Mouse (Mus musculus) bone marrow macrophage, adult 2 months (primary cell): ENCODE data around the gene Entpd5.

ENCODE experiments used
- CTCF ChIP-seq: IDR thresholded peaks from 2 replicates; pipeline ENCODE4 v1.5.1; 2012; ENCODE audit warnings: low read depth, mild to moderate bottlenecking, low read length, moderate library complexity
- POLR2A ChIP-seq: IDR thresholded peaks from 2 replicates; pipeline ENCODE4 v1.6.1; 2012; ENCODE audit warnings: mild to moderate bottlenecking, low read depth, low read length, borderline replicate concordance

- no peak for TF ChIP-seq CTCF
- no peak for TF ChIP-seq POLR2A
Measured at GRCm38 (mm10) chr12:84400653-84401052, 8.2 kb downstream of the Entpd5 start.
